Mouse (Mus musculus): ENCODE measurements at regions not wholly inside any gene's neighbourhood (a gene's known extent, or its start where the extent isn't known, plus 50 kb on each side); places are given as distances from the start of the nearest gene placed in this dataset.

DNA sequence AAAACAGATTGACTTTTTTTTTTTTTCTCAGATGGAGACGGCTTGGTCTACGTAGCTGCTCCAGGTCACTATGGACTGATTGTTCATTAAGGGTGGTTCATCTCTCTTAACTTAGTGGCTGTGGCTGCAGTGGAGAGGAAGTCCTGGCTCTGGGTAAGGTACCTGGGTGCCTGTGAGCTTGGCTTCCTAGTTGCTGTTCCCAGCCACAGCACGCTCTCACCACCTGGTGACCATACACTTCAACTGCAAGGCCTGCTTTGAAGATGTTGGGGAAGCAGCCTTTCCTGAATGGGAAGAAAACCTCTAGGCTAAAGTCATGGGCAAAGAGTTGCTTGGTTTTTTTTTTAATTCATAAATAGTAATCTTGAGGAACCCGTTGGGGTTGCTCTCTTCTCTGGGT lies 301.6 kb downstream of the Zfp706 start:
- TF ChIP-seq MAFK (IDR thresholded peaks at IDR 0.05; ENCODE audit: insufficient read depth, low read depth, low read length) (no peak), CHD2 (IDR thresholded peaks at IDR 0.05; ENCODE audit: low read depth, low read length) (no peak), HCFC1 (IDR thresholded peaks at IDR 0.05; ENCODE audit: borderline replicate concordance, insufficient read depth, low read length) (no peak)

All from ES-E14 (cell line).